Mouse (Mus musculus) embryonic facial prominence, embryonic 14.5 days (tissue): Measurements from ENCODE around the gene Flvcr2. TPM values are rescaled to one million over a fixed set of nuclear protein-coding genes. Genes with fewer than 3 reads are reported as not detected.

Source experiments
- ATAC-seq: fragments of 200-750 bp; cut with Nextera tagmentation; 2 replicates; pipeline ENCODE4 v1.8.0; 2017; ENCODE audit warnings: low read depth, moderate number of reproducible peaks, moderate TSS enrichment
- DNase-seq: peaks from one replicate; pipeline ENCODE4 v3.0.0-alpha.2; 2015; ENCODE audit warnings: low spot score
- H3K27ac ChIP-seq: fragments of 300-500 bp; sonication (generic); replicated peaks from 2 replicates; pipeline ENCODE4 v1.5.1; 2014; ENCODE audit warnings: low read depth, mild to moderate bottlenecking, low read length, moderate library complexity
- H3K27me3 ChIP-seq: fragments of 300-500 bp; sonication (generic); replicated peaks from 2 replicates; pipeline ENCODE4 v1.6.1; 2014; ENCODE audit warnings: low read length; ENCODE audit not compliant: control insufficient read depth, insufficient read depth
- H3K36me3 ChIP-seq: fragments of 300-500 bp; sonication (generic); 2 replicates; pipeline ENCODE4 v1.6.1; 2014; ENCODE audit warnings: low read length, mixed read lengths; ENCODE audit not compliant: control insufficient read depth, insufficient read depth
- H3K4me1 ChIP-seq: fragments of 300-500 bp; sonication (generic); 2 replicates; pipeline ENCODE4 v1.6.1; 2014; ENCODE audit warnings: antibody characterized with exemption, low read length; ENCODE audit not compliant: control insufficient read depth, insufficient read depth
- H3K4me2 ChIP-seq: fragments of 300-500 bp; sonication (generic); 2 replicates; pipeline ENCODE4 v1.6.1; 2014; ENCODE audit warnings: low read depth, mild to moderate bottlenecking, low read length, moderate library complexity, mixed read lengths
- H3K4me3 ChIP-seq: fragments of 300-500 bp; sonication (generic); 2 replicates; pipeline ENCODE4 v1.5.1; 2014; ENCODE audit warnings: low read depth, mild to moderate bottlenecking, low read length
- H3K9ac ChIP-seq: fragments of 300-500 bp; sonication (generic); 2 replicates; pipeline ENCODE4 v1.6.1; 2014; ENCODE audit warnings: low read depth, mild to moderate bottlenecking, low read length, moderate library complexity, mixed read lengths
- H3K9me3 ChIP-seq: fragments of 300-500 bp; sonication (generic); 2 replicates; pipeline ENCODE4 v1.6.1; 2016; ENCODE audit warnings: low read length; ENCODE audit not compliant: control insufficient read depth
- WGBS: fragments of 180-500 bp; shearing (Covaris S2); extraction: QIAGEN DNeasy Blood & Tissue Kit; methylation state at CpG from one replicate; pipeline ENCODE4 v1.1.7; 2014; 5-methylcytosine and 5-hydroxymethylcytosine counted together
- polyA plus RNA-seq: library from polyadenylated mRNA; unstranded; fragments of >200 nt; fragmentation: Nextera tagmentation; extraction: Ambion mirVana; gene quantifications from 2 replicates; pipeline ENCODE4 v1.2.1, GENCODE M21; 2014

Gene Flvcr2
- polyA plus RNA-seq, 1 experiment from 2014 or later = 2.7 TPM

DNA sequence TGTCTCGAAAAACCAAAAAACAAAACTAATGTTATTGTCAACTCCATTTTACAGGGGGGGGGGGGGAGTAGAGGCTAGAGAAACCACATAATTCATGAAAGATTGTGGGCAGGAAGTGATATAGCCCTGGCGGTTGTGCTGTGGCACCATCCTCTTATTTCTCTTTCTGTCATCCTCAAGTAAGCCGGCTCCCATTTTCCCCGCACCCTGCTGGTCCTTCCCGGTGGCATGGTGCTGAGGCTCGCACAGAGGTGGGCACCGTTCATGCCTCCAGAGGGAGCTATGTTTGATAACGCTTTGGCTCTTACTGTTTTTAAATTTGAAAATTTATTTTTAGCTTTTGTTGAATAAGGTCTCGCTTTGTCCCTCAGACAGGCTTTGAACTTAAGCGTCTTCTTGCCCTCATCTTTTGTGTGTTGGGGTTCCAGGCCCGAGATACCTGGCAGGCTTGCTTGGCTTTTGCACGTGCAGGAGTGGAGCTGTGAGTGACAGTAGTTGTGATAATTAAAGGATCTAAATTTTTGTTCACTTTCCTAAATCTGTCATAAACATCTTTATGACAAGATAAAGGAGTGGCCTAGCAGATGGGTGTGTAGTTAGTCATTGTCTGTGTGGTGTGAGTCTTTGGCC lies 93.1 kb downstream of the Flvcr2 start:
- Histone ChIP-seq H3K4me2 (no peak overlapping the region), H3K4me1 (no peaks in the 10 kb centered on the region), H3K9ac (no peak overlapping the region), H3K4me3 (no peak overlapping the region), H3K27me3 (no peaks in the 10 kb centered on the region), H3K36me3 (peaks cover 12% of the 10 kb centered on the region; the same call in 1 of the 2 replicates), H3K27ac (no peak overlapping the region), H3K9me3 (no peaks in the 10 kb centered on the region)
- DNase-seq (no peak), ATAC-seq (no peak)
- 92% methylated on average over 12 of the region's 12 CpGs for WGBS

- H3K9me3 ChIP-seq = no peaks in the 10 kb centered on the region
- H3K27ac ChIP-seq = no peak overlapping the region
- no peak overlapping the region for H3K4me2 ChIP-seq
- peaks cover 22% of the 10 kb centered on the region; the same call in 1 of the 2 replicates for H3K36me3 ChIP-seq
- 77% methylated on average over 7 of the region's 7 CpGs for WGBS
- no peak overlapping the region for H3K4me3 ChIP-seq
- no peak overlapping the region for H3K9ac ChIP-seq
- DNase-seq (peak; percentile 68), ATAC-seq (peak; percentile 81; the same call in 1 of the 2 replicates)
- H3K27me3 ChIP-seq = no peaks in the 10 kb centered on the region
- no peaks in the 10 kb centered on the region for H3K4me1 ChIP-seq
Observed at GRCm38 (mm10) chr12:85848164-85848958, 102.0 kb downstream of the Flvcr2 start.

- 83% methylated on average over 8 of the region's 8 CpGs for WGBS
- Histone ChIP-seq H3K27me3 (no peaks in the 10 kb centered on the region), H3K4me1 (no peaks in the 10 kb centered on the region), H3K4me2 (no peak overlapping the region), H3K9me3 (no peaks in the 10 kb centered on the region), H3K27ac (no peak overlapping the region), H3K4me3 (no peak overlapping the region), H3K9ac (no peak overlapping the region), H3K36me3 (peaks cover 11% of the 10 kb centered on the region; the same call in 1 of the 2 replicates)
- DNase-seq (no peak), ATAC-seq (no peak)
Observed at GRCm38 (mm10) chr12:85850661-85851060, 104.3 kb downstream of the Flvcr2 start.

DNA sequence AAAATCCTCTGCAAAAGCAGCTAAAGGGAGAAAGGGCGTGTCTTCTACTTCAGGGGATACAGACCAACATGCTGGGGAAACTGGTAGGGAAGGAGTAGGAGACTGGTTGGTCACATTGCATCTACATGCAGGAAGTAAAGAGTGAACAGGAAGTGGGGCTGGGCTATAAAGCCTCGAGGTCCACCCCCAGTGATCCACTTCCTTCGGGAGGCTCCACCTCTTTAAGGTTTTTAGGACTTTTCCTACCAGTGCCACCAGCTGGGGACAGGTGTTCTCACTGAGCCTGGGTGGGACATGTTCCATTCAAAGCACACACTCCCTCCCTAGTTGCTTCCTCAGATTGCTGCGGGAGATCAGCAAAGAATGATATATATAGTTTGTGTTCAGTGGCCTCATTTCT lies 107.5 kb downstream of the Flvcr2 start:
- H3K27me3 ChIP-seq = no peaks in the 10 kb centered on the region
- ATAC-seq = no peak
- H3K9ac ChIP-seq = no peak overlapping the region
- DNase-seq = no peak
- H3K4me2 ChIP-seq = no peak overlapping the region
- H3K9me3 ChIP-seq = no peaks in the 10 kb centered on the region
- peaks cover 13% of the 10 kb centered on the region; the same call in 1 of the 2 replicates for H3K36me3 ChIP-seq
- no peak overlapping the region for H3K27ac ChIP-seq
- H3K4me3 ChIP-seq = no peak overlapping the region
- 88% methylated on average over 4 of the region's 4 CpGs for WGBS
- H3K4me1 ChIP-seq = 0 out of 2 replicates have a peak, but pooled peaks cover 3% of the 10 kb centered on the region

DNA sequence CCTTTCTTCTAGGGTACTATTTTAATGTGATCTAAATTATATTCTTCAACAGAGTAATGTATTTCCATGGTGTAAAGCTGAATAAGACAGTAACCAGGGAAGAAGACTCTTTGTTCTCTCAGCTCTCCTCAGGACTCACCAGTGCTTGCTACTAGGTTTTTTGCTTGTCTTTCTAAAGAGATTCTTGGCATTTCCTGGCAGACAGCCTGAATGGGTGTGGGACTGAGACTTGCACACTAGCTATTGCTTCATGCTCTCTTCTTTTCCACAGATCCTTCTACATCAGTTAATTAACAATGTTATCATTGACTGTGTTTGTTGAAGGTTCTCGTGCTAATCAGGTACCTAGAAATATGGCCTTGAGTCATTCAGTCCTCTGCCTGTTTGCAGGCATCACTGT lies 107.9 kb downstream of the Flvcr2 start:
- no peak overlapping the region for H3K27ac ChIP-seq
- peaks cover 9% of the 10 kb centered on the region; the same call in 1 of the 2 replicates for H3K36me3 ChIP-seq
- H3K4me2 ChIP-seq = no peak overlapping the region
- 0 out of 2 replicates have a peak, but pooled peaks cover 3% of the 10 kb centered on the region for H3K4me1 ChIP-seq
- H3K27me3 ChIP-seq = no peaks in the 10 kb centered on the region
- DNase-seq (peak; percentile 24), ATAC-seq (no peak)
- H3K9ac ChIP-seq = no peak overlapping the region
- 84% methylated on average over 1 of the region's 1 CpGs for WGBS
- H3K4me3 ChIP-seq = no peak overlapping the region
- H3K9me3 ChIP-seq = no peaks in the 10 kb centered on the region

DNA sequence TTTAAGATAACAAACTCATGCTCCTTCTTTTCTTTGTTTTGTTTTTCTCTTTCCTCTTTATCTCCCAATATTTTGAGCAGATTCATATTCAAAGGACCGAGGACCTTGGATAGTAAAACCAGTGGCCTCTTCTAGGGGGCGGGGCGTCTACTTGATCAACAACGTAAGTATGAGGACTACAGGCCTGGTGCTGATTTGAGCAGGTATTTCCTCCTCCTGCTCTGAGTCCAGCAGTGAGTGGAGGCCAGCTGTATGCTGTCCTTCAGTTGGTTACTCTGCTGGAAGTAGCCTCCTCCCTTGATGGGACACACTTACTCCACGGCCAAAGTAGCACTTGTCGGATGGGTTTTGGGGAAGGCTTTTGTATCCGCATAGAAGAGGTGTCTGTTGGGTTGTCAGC lies 111.0 kb downstream of the Flvcr2 start:
- ATAC-seq = no peak
- Histone ChIP-seq H3K36me3 (peaks cover 13% of the 10 kb centered on the region; the same call in 1 of the 2 replicates), H3K4me2 (no peak overlapping the region), H3K9ac (no peak overlapping the region), H3K27ac (no peak overlapping the region), H3K27me3 (no peaks in the 10 kb centered on the region), H3K9me3 (no peaks in the 10 kb centered on the region), H3K4me3 (no peak overlapping the region), H3K4me1 (peaks cover 4% of the 10 kb centered on the region; the same call in 1 of the 2 replicates)
- 88% methylated on average over 7 of the region's 7 CpGs for WGBS
- no peak for DNase-seq

DNA sequence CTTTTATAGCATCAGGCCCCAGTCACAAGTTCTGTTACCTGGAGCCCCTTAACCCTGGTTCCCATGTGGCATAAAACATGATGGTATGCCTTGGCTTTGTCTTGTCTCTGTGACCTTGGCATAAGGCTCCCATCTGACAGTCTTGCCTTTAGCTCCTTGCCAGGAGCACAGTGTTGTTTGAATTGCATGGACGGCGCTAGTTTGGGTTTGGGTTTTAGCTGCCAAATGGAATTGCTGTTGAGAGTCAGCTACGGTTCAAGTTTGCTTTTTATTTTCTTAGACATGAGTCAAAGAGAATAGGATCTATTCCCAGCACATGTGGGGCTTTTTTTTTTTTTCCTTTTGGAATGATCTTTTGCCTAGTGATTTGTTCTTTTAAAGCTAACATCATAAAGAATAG lies 112.8 kb downstream of the Flvcr2 start:
- no peaks in the 10 kb centered on the region for H3K27me3 ChIP-seq
- peak overlapping the region; percentile 57 for H3K27ac ChIP-seq
- 64% methylated on average over 3 of the region's 3 CpGs for WGBS
- 0 out of 2 replicates have a peak, but pooled peaks cover 11% of the 10 kb centered on the region for H3K36me3 ChIP-seq
- DNase-seq = peak; percentile 68
- H3K9me3 ChIP-seq = no peaks in the 10 kb centered on the region
- H3K4me1 ChIP-seq = peaks cover 7% of the 10 kb centered on the region; the same call in 1 of the 2 replicates
- no peak overlapping the region for H3K4me3 ChIP-seq
- H3K9ac ChIP-seq = no peak overlapping the region
- H3K4me2 ChIP-seq = no peak overlapping the region
- ATAC-seq = no peak

- Histone ChIP-seq H3K27ac (peak overlapping the region; percentile 57; the same call in 1 of the 2 replicates), H3K4me3 (no peak overlapping the region), H3K9ac (no peak overlapping the region), H3K36me3 (peaks cover 11% of the 10 kb centered on the region; the same call in 1 of the 2 replicates), H3K4me1 (peaks cover 7% of the 10 kb centered on the region; the same call in 1 of the 2 replicates), H3K4me2 (no peak overlapping the region), H3K27me3 (no peaks in the 10 kb centered on the region), H3K9me3 (no peaks in the 10 kb centered on the region)
- ATAC-seq (0 out of 2 replicates have a peak, but pooled peaks have one; percentile 30), DNase-seq (peak; percentile 77)
- WGBS = 32% methylated on average over 3 of the region's 3 CpGs
Observed at GRCm38 (mm10) chr12:85859511-85860189, 113.3 kb downstream of the Flvcr2 start.
